Mouse (Mus musculus) liver, embryonic 11.5 days (tissue): ENCODE measurements around the gene Nmu. TPM values are rescaled to one million over a fixed set of nuclear protein-coding genes. Genes with fewer than 3 reads are reported as not detected.

Experiments
- ATAC-seq: fragments of 200-750 bp; cut with Nextera tagmentation; replicated peaks from 2 replicates; pipeline ENCODE4 v1.8.0; 2017; ENCODE audit warnings: moderate number of reproducible peaks, mild to moderate bottlenecking, moderate TSS enrichment, moderate library complexity; ENCODE audit not compliant: low FRiP score
- DNase-seq: peaks from one replicate; pipeline ENCODE4 v3.0.0-alpha.2; 2017; ENCODE audit warnings: low spot score
- H3K27ac ChIP-seq: fragments of 300-500 bp; sonication (generic); 2 replicates; pipeline ENCODE4 v1.5.1; 2014; ENCODE audit warnings: mild to moderate bottlenecking, low read depth, low read length, control low read depth
- H3K27me3 ChIP-seq: fragments of 300-500 bp; sonication (generic); replicated peaks from 2 replicates; pipeline ENCODE4 v1.6.1; 2014; ENCODE audit warnings: low read length, mixed read lengths; ENCODE audit not compliant: control insufficient read depth, insufficient read depth
- H3K36me3 ChIP-seq: fragments of 300-500 bp; sonication (generic); 2 replicates; pipeline ENCODE4 v1.6.1; 2014; ENCODE audit warnings: mild to moderate bottlenecking, low read length, moderate library complexity, mixed read lengths; ENCODE audit not compliant: control insufficient read depth, insufficient read depth
- H3K4me1 ChIP-seq: fragments of 300-500 bp; sonication (generic); replicated peaks from 2 replicates; pipeline ENCODE4 v1.6.1; 2014; ENCODE audit warnings: low read length, mixed read lengths; ENCODE audit not compliant: control insufficient read depth, insufficient read depth
- H3K4me2 ChIP-seq: fragments of 300-500 bp; sonication (generic); 2 replicates; pipeline ENCODE4 v1.6.1; 2014; ENCODE audit warnings: mild to moderate bottlenecking, control low read depth, moderate library complexity
- H3K4me3 ChIP-seq: fragments of 300-500 bp; sonication (generic); 2 replicates; pipeline ENCODE4 v1.5.1; 2014; ENCODE audit warnings: low read depth, low read length, control low read depth
- H3K9ac ChIP-seq: fragments of 300-500 bp; sonication (generic); 2 replicates; pipeline ENCODE4 v1.6.1; 2014; ENCODE audit warnings: low read depth, low read length, control low read depth
- H3K9me3 ChIP-seq: fragments of 300-500 bp; sonication (generic); 2 replicates; pipeline ENCODE4 v1.6.1; 2016; ENCODE audit warnings: low read length, inconsistent platforms, mixed read lengths; ENCODE audit not compliant: control insufficient read depth
- WGBS: fragments of 180-500 bp; shearing (Covaris S2); extraction: QIAGEN DNeasy Blood & Tissue Kit; methylation state at CpG from one replicate; pipeline ENCODE4 v1.1.7; 2014; 5-methylcytosine and 5-hydroxymethylcytosine counted together
- polyA plus RNA-seq: library from polyadenylated mRNA; unstranded; fragments of >200 nt; fragmentation: Nextera tagmentation; extraction: Ambion mirVana; gene quantifications from 2 replicates; pipeline ENCODE4 v1.2.1, GENCODE M21; 2014

The Nmu gene
- polyA plus RNA-seq, 1 experiment from 2014 or later: not detected

DNA sequence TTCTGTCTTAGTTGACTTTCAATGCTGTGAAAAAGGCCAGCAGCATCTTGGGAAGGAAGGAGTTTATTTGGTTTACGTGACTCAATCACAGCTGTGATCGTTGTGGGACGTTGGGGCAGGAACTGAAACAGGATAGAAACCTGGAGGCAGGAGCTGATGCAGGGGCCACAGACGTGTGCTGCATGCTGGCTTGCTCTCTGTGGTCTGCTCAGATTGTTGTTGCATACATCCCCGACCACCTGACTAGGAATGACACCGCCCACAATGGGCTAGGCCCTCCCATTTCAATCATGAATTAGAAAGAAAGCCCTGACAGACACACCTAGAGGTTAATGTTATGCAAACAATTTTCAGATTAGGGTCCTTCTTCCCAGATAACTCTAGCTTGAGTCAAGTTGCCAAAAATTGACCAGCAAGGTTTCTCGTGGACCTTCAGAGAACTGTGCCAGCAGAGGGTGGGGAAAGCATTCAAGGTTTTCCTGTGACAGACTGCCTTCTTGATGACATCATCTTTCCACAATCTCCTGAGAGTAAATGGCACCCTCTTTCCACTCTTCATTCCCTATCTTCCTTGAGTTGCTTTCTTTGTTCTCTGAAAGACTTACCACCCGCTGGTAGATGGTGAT lies 5.7 kb upstream of the Nmu start:
- Histone ChIP-seq H3K27me3 (peaks cover 2% of the 10 kb centered on the region), H3K4me3 (no peak overlapping the region), H3K27ac (no peak overlapping the region), H3K9me3 (no peaks in the 10 kb centered on the region), H3K4me1 (no peaks in the 10 kb centered on the region), H3K9ac (no peak overlapping the region), H3K36me3 (no peaks in the 10 kb centered on the region), H3K4me2 (no peak overlapping the region)
- 63% methylated on average over 8 of the region's 8 CpGs for WGBS
- no peak for DNase-seq
- ATAC-seq: no peak

DNA sequence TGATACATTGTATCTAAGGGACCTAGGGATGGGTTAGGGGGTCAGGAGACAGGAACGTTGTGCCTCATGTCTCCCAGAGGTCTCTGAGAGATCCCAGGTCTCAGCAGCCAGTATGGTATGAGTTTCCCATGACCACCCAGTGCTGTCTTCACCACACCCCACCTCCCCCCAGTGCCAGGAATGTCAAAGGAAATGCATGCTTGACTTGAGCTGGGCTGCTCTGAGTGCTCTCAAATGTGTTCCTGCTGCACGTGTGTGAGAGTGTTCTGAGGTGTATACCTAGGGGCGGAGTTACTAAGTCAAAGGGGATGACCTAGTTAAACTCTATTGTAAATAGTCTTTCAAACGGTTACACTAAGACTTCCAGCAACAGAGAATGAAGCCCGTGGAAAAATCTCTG lies 1.8 kb upstream of the Nmu start:
- H3K9ac ChIP-seq: no peak overlapping the region
- 49% methylated on average over 5 of the region's 5 CpGs for WGBS
- no peak for DNase-seq

DNA sequence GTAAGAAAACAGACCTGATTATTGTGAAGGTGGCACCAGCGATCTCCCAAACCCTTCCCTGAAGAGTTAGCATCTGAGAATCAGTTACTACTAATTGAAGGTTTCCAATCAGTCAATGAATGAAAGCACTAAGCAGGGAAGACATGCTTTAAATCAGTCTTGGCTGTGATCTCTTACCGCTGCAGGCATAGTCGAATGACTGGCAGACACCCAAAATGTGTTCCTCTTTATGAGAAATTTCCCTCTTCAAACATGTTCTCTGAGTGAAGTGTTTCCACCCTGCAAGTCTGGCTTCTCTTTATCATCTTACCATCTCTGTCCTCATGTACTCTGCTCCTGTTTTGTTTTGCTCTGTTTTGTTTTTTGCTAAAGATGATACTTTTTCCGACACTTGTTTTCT lies 2.8 kb downstream of the Nmu start:
- Histone ChIP-seq H3K27me3 (peaks cover 23% of the 10 kb centered on the region), H3K4me3 (no peak overlapping the region), H3K4me1 (no peaks in the 10 kb centered on the region), H3K9ac (no peak overlapping the region), H3K36me3 (no peaks in the 10 kb centered on the region), H3K9me3 (no peaks in the 10 kb centered on the region), H3K27ac (no peak overlapping the region), H3K4me2 (no peak overlapping the region)
- WGBS: 89% methylated on average over 4 of the region's 4 CpGs
- ATAC-seq (no peak), DNase-seq (no peak)

More for the DNA sequence above, 1.8 kb upstream of the Nmu start:
- no peaks in the 10 kb centered on the region for H3K4me1 ChIP-seq
- peaks cover 23% of the 10 kb centered on the region for H3K27me3 ChIP-seq
- no peak for ATAC-seq
- H3K36me3 ChIP-seq: no peaks in the 10 kb centered on the region
- no peak overlapping the region for H3K4me2 ChIP-seq
- no peak overlapping the region for H3K4me3 ChIP-seq
- no peak overlapping the region for H3K27ac ChIP-seq
- no peaks in the 10 kb centered on the region for H3K9me3 ChIP-seq

DNA sequence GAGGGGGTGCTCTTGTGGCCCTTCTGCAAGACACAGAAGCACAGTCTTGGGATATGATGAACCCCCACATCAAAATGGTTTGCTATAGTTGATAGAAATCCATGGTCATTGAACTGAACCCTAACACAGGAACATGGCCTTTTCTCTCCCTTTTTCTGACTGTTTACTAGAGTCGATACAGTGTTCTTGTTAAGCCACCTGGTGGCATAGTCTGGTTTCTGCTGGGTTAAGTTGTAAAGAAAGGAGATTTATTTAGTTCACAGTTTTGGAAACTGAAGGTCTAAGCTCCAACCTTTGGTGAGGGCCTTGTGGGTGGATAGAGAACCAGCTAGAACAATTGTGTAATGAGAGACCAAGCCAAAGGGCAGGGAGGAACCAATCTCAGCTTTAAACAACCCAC lies 3.5 kb downstream of the Nmu start:
- WGBS: 83% methylated on average over 1 of the region's 1 CpGs
- Histone ChIP-seq H3K27ac (no peak overlapping the region), H3K9me3 (no peaks in the 10 kb centered on the region), H3K36me3 (no peaks in the 10 kb centered on the region), H3K4me1 (no peaks in the 10 kb centered on the region), H3K4me2 (no peak overlapping the region), H3K4me3 (no peak overlapping the region), H3K9ac (no peak overlapping the region), H3K27me3 (peaks cover 23% of the 10 kb centered on the region)
- ATAC-seq: no peak
- DNase-seq: no peak

DNA sequence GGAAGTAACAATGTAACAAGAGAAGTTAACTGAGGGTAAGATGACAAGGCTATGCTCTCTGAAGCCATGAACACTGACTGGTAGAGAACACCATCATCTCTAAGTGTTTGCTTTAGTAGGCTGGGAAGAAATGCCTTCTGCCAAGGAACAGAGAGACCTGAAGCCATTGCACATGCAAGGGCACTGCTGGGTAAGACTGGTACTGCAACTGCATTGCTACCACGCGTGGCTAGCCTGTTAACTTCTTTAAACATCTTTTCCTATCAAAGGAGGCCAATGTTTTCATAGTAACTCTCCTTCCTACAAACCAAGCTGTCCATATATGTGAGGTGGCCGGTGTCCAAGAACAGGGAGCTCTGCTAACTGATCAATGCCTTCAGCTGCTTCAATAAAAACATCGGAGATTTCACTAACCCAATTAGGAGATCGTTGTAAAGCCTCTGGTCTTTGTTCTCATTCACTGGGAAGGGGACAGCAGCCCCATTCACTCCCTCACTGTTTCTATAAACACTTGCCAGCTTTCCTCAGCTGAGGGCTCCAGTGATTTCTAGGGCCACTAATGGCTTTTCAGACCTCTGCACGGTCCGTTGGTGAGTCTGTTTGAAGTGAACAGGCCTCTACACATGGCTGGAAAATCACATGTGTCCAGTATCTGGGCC lies 11.5 kb downstream of the Nmu start:
- WGBS: 73% methylated on average over 7 of the region's 7 CpGs
- DNase-seq: no peak
- Histone ChIP-seq H3K9me3 (no peaks in the 10 kb centered on the region), H3K9ac (no peak overlapping the region), H3K4me3 (no peak overlapping the region), H3K36me3 (no peaks in the 10 kb centered on the region), H3K4me2 (no peak overlapping the region), H3K4me1 (no peaks in the 10 kb centered on the region), H3K27me3 (no peaks in the 10 kb centered on the region), H3K27ac (no peak overlapping the region)
- no peak for ATAC-seq

DNA sequence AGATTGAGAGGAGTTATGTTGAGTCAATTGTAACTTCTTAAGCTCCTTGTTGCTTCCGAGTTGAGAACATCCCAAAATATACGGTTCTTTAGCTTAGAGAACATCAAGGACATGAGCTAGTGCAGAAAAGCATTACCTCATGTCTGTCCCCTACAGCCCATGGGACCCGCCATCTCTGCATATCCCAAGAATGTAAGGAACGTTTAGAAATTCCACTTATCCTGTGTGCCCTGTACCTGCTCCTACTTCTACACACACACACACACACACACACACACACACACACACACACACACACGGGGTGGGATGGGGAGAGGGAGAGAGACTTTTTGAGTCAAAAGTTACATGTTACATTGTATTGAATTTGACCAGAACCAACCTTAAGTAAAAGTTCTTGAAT lies 12.1 kb downstream of the Nmu start:
- H3K27ac ChIP-seq: no peak overlapping the region
- no peaks in the 10 kb centered on the region for H3K36me3 ChIP-seq
- no peak overlapping the region for H3K9ac ChIP-seq
- H3K4me1 ChIP-seq: no peaks in the 10 kb centered on the region
- ATAC-seq (no peak), DNase-seq (no peak)
- no peaks in the 10 kb centered on the region for H3K9me3 ChIP-seq
- H3K27me3 ChIP-seq: no peaks in the 10 kb centered on the region
- H3K4me2 ChIP-seq: no peak overlapping the region
- H3K4me3 ChIP-seq: no peak overlapping the region
- 79% methylated on average over 5 of the region's 5 CpGs for WGBS

DNA sequence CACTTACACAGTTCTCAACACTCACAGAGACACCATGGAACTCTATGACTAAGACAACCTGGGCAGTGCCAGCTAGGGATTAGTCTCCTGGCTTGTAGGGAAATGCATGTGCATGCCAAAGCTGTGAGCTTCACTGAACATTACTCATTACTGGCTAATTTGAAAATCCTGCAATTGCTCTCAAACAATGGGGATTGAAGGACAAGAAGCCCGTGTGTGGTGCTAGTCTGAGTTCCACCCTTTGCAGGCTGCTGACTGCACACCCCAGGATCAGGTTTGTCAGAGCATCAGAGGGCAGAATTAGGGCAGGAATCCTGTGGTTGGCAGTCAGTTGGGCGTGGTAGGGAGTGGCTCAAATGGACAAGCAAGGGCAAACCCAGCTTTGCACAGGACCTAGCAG lies 17.5 kb downstream of the Nmu start:
- no peaks in the 10 kb centered on the region for H3K36me3 ChIP-seq
- H3K4me3 ChIP-seq: no peak overlapping the region
- H3K9ac ChIP-seq: no peak overlapping the region
- ATAC-seq (no peak), DNase-seq (no peak)
- H3K27me3 ChIP-seq: no peaks in the 10 kb centered on the region
- H3K4me2 ChIP-seq: no peak overlapping the region
- H3K9me3 ChIP-seq: no peaks in the 10 kb centered on the region
- WGBS: 65% methylated on average over 2 of the region's 2 CpGs
- H3K27ac ChIP-seq: no peak overlapping the region
- no peaks in the 10 kb centered on the region for H3K4me1 ChIP-seq

DNA sequence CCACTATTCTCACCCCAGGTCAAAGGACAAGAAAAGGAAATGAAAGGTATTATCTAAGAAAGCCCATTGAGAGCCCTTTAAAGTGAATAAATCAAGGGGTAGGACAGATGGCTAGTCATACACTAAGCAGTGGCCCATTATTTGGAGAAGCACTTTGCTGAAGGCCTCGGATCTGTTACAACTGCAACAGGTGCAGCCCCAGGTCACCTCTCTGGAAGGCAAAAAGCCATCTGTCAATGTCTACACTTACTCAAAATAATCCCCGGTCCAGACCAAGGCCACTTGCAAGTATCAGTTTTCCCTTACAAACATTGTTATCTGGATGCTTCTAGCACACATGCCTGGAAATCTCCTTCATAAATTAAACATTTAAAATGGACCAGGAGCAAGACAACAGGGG lies 22.7 kb downstream of the Nmu start:
- WGBS: 62% methylated on average over 2 of the region's 2 CpGs
- Histone ChIP-seq H3K4me2 (no peak overlapping the region), H3K9me3 (no peaks in the 10 kb centered on the region), H3K4me3 (no peak overlapping the region), H3K27ac (no peak overlapping the region), H3K4me1 (no peaks in the 10 kb centered on the region), H3K27me3 (no peaks in the 10 kb centered on the region), H3K9ac (no peak overlapping the region), H3K36me3 (no peaks in the 10 kb centered on the region)
- DNase-seq (no peak), ATAC-seq (no peak)

DNA sequence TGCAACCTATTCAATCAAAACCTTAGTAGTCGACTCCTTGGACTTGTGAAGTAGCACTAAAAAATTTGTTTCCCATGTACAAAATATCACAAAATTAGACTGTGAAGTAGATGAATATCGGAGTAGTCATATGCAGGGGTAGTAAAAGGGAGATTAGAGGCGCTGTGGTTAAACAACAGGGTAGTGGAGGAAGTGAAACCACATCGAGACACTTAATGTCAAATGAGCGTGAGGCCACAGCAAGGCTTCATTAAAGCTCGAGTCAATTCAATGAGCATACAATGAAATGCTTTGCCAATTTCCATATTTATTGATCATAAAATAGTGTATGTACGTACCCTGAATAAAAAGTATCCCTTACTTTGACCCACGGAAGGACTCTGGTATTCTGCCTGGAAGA lies 26.5 kb downstream of the Nmu start:
- no peaks in the 10 kb centered on the region for H3K36me3 ChIP-seq
- 66% methylated on average over 8 of the region's 8 CpGs for WGBS
- no peaks in the 10 kb centered on the region for H3K9me3 ChIP-seq
- ATAC-seq (no peak), DNase-seq (no peak)
- no peaks in the 10 kb centered on the region for H3K27me3 ChIP-seq
- H3K4me2 ChIP-seq: no peak overlapping the region
- no peak overlapping the region for H3K9ac ChIP-seq
- no peaks in the 10 kb centered on the region for H3K4me1 ChIP-seq
- H3K4me3 ChIP-seq: no peak overlapping the region
- no peak overlapping the region for H3K27ac ChIP-seq
